Mouse (Mus musculus): ENCODE results near the gene Zfp775. TPM values are rescaled to one million over a fixed set of nuclear protein-coding genes. Genes with fewer than 3 reads are reported as not detected.
"Not testable (repeated sequence)": the region's sequence is repeated elsewhere in the genome, so short reads cannot be mapped to it uniquely, and the experiment has no call there.

Zfp775 gene
- polyA plus RNA-seq, 1 experiment from 2014 or later, result 2.2 TPM

DNA sequence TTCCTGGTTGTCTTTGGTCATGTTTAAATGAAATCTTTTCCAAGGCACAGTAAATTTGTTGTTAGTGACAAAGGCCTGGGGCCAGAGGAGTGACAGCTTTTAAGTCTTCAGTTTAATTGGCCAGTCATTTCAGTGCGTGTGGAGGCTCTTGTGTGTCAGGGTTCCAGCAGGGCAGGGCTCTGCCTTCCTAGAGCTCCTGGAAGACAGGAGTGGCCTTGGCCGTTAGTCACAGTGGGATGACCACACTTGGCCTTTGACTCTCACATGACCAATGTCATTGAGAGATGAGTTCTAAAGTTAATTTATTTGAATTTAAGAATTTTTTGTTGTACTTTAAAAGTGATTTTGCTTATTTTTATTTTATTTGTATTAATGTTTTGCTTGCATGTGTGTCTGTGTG, 6.3 kb downstream of the Zfp775 start:
- Histone ChIP-seq H3K4me2 (replicated peaks; ENCODE audit: low read depth) (no peak overlapping the region), H3K27me3 (replicated peaks; ENCODE audit: control insufficient read depth, insufficient read depth, low read length) (no peaks in the 10 kb centered on the region), H3K9ac (ENCODE audit: low read depth, low read length) (no peak overlapping the region), H3K4me1 (replicated peaks; ENCODE audit: control insufficient read depth, insufficient read depth, low read length) (no peaks in the 10 kb centered on the region), H3K36me3 (ENCODE audit: control insufficient read depth, insufficient read depth) (no peaks in the 10 kb centered on the region), H3K4me3 (ENCODE audit: low read depth, low read length) (no peak overlapping the region), H3K27ac (ENCODE audit: low read depth, low read length) (no peak overlapping the region), H3K9me3 (ENCODE audit: control insufficient read depth) (no peaks in the 10 kb centered on the region)
- 70% methylated on average over 2 of the region's 2 CpGs for WGBS
- TF ChIP-seq CTCF (IDR thresholded peaks at IDR 0.05; ENCODE audit: low read depth), result no peak
- ATAC-seq, result no peak

- Histone ChIP-seq H3K4me2 (replicated peaks; ENCODE audit: low read depth) (no peak overlapping the region), H3K4me3 (ENCODE audit: low read depth, low read length) (no peak overlapping the region), H3K9ac (ENCODE audit: low read depth, low read length) (no peak overlapping the region), H3K36me3 (ENCODE audit: control insufficient read depth, insufficient read depth) (peaks cover 8% of the 10 kb centered on the region; the same call in 1 of the 2 replicates), H3K27me3 (replicated peaks; ENCODE audit: control insufficient read depth, insufficient read depth, low read length) (no peaks in the 10 kb centered on the region), H3K4me1 (replicated peaks; ENCODE audit: control insufficient read depth, insufficient read depth, low read length) (no peaks in the 10 kb centered on the region), H3K27ac (ENCODE audit: low read depth, low read length) (no peak overlapping the region), H3K9me3 (ENCODE audit: control insufficient read depth) (no peaks in the 10 kb centered on the region)
- 69% methylated on average over 7 of the region's 7 CpGs for WGBS
- no peak for ATAC-seq
- no peak for TF ChIP-seq CTCF (IDR thresholded peaks at IDR 0.05; ENCODE audit: low read depth)
These were observed 7.6 kb downstream of the Zfp775 start for GRCm38 (mm10) chr6:48609512-48609911.

DNA sequence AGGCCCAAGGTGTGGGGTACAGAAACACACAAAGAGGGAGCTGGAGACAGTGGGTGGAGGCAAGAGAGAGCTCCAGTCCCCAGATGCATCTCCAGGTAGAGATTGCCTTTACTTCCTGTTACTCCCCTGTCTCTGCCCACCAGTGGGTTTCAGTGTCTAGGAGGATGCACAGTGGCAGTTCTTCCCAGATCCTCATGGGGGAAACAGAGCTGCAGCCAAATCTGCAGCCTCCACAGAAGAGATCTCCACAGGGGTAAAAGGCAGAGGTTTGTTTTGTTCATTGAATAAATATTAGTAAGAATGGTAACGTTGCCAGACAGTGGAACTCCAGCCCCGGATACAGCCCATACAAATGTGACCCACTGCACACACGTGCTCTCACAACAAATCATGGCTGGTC, 8.8 kb downstream of the Zfp775 start:
- TF ChIP-seq CTCF (IDR thresholded peaks at IDR 0.05; ENCODE audit: low read depth), result peak; percentile 52
- 51% methylated on average over 3 of the region's 3 CpGs for WGBS
- H3K36me3 ChIP-seq (ENCODE audit: control insufficient read depth, insufficient read depth), result peaks cover 8% of the 10 kb centered on the region; the same call in 1 of the 2 replicates
- no peak overlapping the region for H3K4me2 ChIP-seq (replicated peaks; ENCODE audit: low read depth)
- H3K4me1 ChIP-seq (replicated peaks; ENCODE audit: control insufficient read depth, insufficient read depth, low read length), result no peaks in the 10 kb centered on the region
- H3K4me3 ChIP-seq (ENCODE audit: low read depth, low read length), result no peak overlapping the region
- no peaks in the 10 kb centered on the region for H3K9me3 ChIP-seq (ENCODE audit: control insufficient read depth)
- H3K27ac ChIP-seq (ENCODE audit: low read depth, low read length), result no peak overlapping the region
- H3K9ac ChIP-seq (ENCODE audit: low read depth, low read length), result no peak overlapping the region
- no peak for ATAC-seq
- H3K27me3 ChIP-seq (replicated peaks; ENCODE audit: control insufficient read depth, insufficient read depth, low read length), result no peaks in the 10 kb centered on the region

GRCm38 (mm10) chr6:48613464-48613863, 11.6 kb downstream of the Zfp775 start:
- WGBS, result 92% methylated on average over 4 of the region's 4 CpGs
- no peaks in the 10 kb centered on the region for H3K4me1 ChIP-seq (replicated peaks; ENCODE audit: control insufficient read depth, insufficient read depth, low read length)
- TF ChIP-seq CTCF (IDR thresholded peaks at IDR 0.05; ENCODE audit: low read depth), result no peak

DNA sequence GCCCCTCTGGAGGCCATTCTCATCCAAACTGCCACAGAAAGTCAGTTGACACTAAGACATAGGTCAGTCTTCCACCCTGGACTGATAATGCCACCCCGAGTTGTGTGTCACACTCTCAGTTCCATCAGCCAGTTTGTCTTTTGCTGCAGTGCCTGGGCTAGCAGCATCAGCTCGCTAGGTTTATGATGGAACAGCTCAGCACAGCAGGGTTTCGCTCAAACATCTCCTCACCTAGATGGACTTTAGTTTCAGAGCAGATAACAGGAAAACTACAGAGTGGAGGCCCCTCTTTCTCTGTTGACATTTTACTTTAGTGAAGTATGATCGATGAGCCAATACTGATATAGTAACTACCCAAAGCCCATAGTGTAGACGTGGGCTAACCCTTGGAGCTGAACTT, 12.9 kb downstream of the Zfp775 start:
- H3K36me3 ChIP-seq (ENCODE audit: control insufficient read depth, insufficient read depth), result peaks cover 23% of the 10 kb centered on the region
- WGBS, result 42% methylated on average over 5 of the region's 5 CpGs
- H3K4me1 ChIP-seq (replicated peaks; ENCODE audit: control insufficient read depth, insufficient read depth, low read length), result no peaks in the 10 kb centered on the region
- TF ChIP-seq CTCF (IDR thresholded peaks at IDR 0.05; ENCODE audit: low read depth), result no peak
- no peak overlapping the region for H3K27ac ChIP-seq (ENCODE audit: low read depth, low read length)
- no peak overlapping the region for H3K4me3 ChIP-seq (ENCODE audit: low read depth, low read length)
- H3K9ac ChIP-seq (ENCODE audit: low read depth, low read length), result no peak overlapping the region
- no peaks in the 10 kb centered on the region for H3K27me3 ChIP-seq (replicated peaks; ENCODE audit: control insufficient read depth, insufficient read depth, low read length)
- H3K9me3 ChIP-seq (ENCODE audit: control insufficient read depth), result no peaks in the 10 kb centered on the region
- 0 out of 2 replicates have a peak, but pooled peaks have one; percentile 28 for ATAC-seq
- no peak overlapping the region for H3K4me2 ChIP-seq (replicated peaks; ENCODE audit: low read depth)

More at GRCm38 (mm10) chr6:48613464-48613863, 11.6 kb downstream of the Zfp775 start:
- ATAC-seq, result no peak
- no peak overlapping the region for H3K27ac ChIP-seq (ENCODE audit: low read depth, low read length)
- no peak overlapping the region for H3K4me2 ChIP-seq (replicated peaks; ENCODE audit: low read depth)
- H3K36me3 ChIP-seq (ENCODE audit: control insufficient read depth, insufficient read depth), result peaks cover 13% of the 10 kb centered on the region; the same call in 1 of the 2 replicates
- no peaks in the 10 kb centered on the region for H3K27me3 ChIP-seq (replicated peaks; ENCODE audit: control insufficient read depth, insufficient read depth, low read length)
- H3K9me3 ChIP-seq (ENCODE audit: control insufficient read depth), result no peaks in the 10 kb centered on the region
- no peak overlapping the region for H3K4me3 ChIP-seq (ENCODE audit: low read depth, low read length)
- H3K9ac ChIP-seq (ENCODE audit: low read depth, low read length), result no peak overlapping the region

DNA sequence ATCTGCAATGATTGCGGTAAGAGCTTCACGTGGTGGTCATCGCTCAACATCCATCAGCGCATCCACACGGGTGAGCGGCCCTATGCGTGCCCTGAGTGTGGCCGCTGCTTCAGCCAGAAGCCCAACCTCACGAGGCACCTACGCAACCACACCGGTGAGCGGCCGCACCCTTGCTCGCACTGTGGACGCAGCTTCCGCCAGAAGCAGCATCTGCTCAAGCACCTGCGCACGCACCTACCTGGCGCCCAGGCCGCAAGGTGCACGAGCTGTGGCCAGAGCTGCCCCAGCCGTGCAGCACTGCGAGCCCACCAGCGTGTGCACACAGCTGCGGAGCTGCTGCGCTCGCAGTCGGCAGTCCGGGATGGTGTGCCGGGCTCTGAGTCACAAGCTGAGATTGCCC, 18.2 kb downstream of the Zfp775 start:
- Histone ChIP-seq H3K36me3 (ENCODE audit: control insufficient read depth, insufficient read depth) (peaks cover 26% of the 10 kb centered on the region), H3K27me3 (replicated peaks; ENCODE audit: control insufficient read depth, insufficient read depth, low read length) (no peaks in the 10 kb centered on the region), H3K9ac (ENCODE audit: low read depth, low read length) (no peak overlapping the region), H3K4me2 (replicated peaks; ENCODE audit: low read depth) (no peak overlapping the region), H3K27ac (ENCODE audit: low read depth, low read length) (no peak overlapping the region), H3K4me3 (ENCODE audit: low read depth, low read length) (no peak overlapping the region), H3K9me3 (ENCODE audit: control insufficient read depth) (no peaks in the 10 kb centered on the region), H3K4me1 (replicated peaks; ENCODE audit: control insufficient read depth, insufficient read depth, low read length) (no peaks in the 10 kb centered on the region)
- ATAC-seq, result no peak
- no peak for TF ChIP-seq CTCF (IDR thresholded peaks at IDR 0.05; ENCODE audit: low read depth)
- WGBS, result 95% methylated on average over 30 of the region's 30 CpGs

DNA sequence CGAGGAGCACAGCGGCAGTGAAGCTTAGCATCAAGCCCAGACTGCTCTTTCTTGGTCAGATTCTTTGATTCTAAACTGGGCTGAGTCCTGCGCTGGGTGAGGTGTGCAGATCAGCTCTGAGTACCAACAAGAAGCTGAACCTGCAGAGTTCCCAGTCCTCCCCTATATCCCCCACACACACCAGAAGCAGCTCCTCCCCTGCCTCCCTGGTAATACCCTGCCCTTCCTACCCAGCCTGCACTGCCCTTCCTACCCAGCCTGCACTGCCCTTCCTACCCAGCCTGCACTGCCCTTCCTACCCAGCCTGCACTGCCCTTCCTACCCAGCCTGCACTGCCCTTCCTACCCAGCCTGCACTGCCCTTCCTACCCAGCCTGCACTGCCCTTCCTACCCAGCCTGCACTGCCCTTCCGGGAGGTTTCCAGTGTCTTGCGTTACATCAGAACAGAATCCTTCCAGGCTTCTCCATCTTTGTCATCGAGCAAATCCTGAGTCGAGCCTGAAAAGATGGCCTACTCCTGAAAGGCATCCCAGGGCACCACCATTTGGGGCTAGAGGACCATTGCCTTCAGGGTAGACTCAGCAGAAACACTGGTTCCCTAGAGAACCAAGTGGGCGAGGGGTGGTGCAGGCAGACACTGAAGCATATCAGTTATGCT, 20.5 kb downstream of the Zfp775 start:
- H3K4me2 ChIP-seq (replicated peaks; ENCODE audit: low read depth); H3K4me1 ChIP-seq (replicated peaks; ENCODE audit: control insufficient read depth, insufficient read depth, low read length); H3K9ac ChIP-seq (ENCODE audit: low read depth, low read length); H3K27ac ChIP-seq (ENCODE audit: low read depth, low read length); H3K27me3 ChIP-seq (replicated peaks; ENCODE audit: control insufficient read depth, insufficient read depth, low read length); H3K9me3 ChIP-seq (ENCODE audit: control insufficient read depth); H3K4me3 ChIP-seq (ENCODE audit: low read depth, low read length); ATAC-seq: not testable (repeated sequence)
- WGBS, result 88% methylated on average over 8 of the region's 8 CpGs
- H3K36me3 ChIP-seq (ENCODE audit: control insufficient read depth, insufficient read depth), result peaks cover 21% of the 10 kb centered on the region
